Mouse (Mus musculus): ENCODE data around the gene Sgsm3. TPM values are rescaled to one million over a fixed set of nuclear protein-coding genes. Genes with fewer than 3 reads are reported as not detected.
"Not testable (repeated sequence)": the region's sequence is repeated elsewhere in the genome, so short reads cannot be mapped to it uniquely, and the experiment has no call there.

Sgsm3 gene
- 16.4 and 22.1 TPM in 2 replicates for polyA plus RNA-seq (2014; fragmentation: Nextera tagmentation; extraction: Ambion mirVana)

DNA sequence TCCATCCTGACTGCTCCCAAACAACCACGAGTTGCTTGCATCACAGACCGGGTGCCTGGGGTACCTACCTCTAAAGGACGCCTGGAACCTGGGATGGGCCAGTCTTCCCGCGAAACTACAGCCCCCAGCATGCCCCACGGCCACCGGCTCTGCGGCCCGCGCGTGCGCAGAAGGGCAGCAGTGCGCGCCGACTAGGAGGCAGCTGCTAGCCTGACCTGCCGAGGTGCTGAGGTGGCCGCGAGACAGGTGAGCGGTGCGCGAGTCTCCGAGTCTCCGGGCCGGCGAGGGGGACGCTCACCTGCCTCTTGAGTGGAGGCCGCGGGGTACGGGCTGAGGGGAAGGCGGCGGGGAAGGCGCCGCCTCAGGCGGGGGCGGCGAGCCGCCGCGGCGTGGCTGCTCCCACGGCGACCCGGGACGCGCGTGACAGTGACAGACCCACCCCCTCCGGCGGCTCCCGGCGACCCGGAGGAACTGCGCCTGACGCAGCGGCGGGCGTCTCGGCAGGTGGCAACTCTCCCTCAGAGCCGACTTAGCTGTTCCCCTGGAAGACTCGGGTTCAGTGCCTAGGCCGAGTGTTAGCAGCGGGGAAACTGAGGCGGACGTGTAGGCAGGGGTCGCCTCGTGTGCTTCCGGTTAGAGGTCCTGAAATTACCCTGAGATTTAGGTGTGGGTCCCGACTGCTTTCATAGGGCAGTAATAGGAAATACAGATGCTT, at the start of gene Sgsm3:
Gene Sgsm3, plus strand, starts transcription at position 146 of the 715 bp plus-strand sequence.
- peak within 1 kb of the TSS; percentile 91 for H3K4me2 ChIP-seq (ENCODE audit: low read depth, low read length)
- peak within 1 kb of the TSS; percentile 85 for H3K4me3 ChIP-seq (ENCODE audit: low read depth, low read length)
- no peak within 1 kb of the TSS for H3K27ac ChIP-seq (replicated peaks; ENCODE audit: low read depth, low read length)
- no peaks in the 10 kb centered on the region for H3K36me3 ChIP-seq (replicated peaks; ENCODE audit: control insufficient read depth, insufficient read depth, low read depth, low read length)
- H3K4me1 ChIP-seq (ENCODE audit: control insufficient read depth, insufficient read depth, low read length) = no peaks in the 10 kb centered on the region
- no peaks in the 10 kb centered on the region for H3K27me3 ChIP-seq (ENCODE audit: control insufficient read depth, insufficient read depth, low read length)
- 1% methylated on average over 67 of the region's 67 CpGs for WGBS
- ATAC-seq (replicated peaks; ENCODE audit: insufficient number of reproducible peaks, low FRiP score, low TSS enrichment, low read depth) = peak; percentile 76
- DNase-seq (ENCODE audit: low spot score) = peak; percentile 89
- peak within 1 kb of the TSS; percentile 76 for H3K9ac ChIP-seq (replicated peaks; ENCODE audit: low read length)
- no peaks in the 10 kb centered on the region for H3K9me3 ChIP-seq (replicated peaks; ENCODE audit: control insufficient read depth, low read length)

DNA sequence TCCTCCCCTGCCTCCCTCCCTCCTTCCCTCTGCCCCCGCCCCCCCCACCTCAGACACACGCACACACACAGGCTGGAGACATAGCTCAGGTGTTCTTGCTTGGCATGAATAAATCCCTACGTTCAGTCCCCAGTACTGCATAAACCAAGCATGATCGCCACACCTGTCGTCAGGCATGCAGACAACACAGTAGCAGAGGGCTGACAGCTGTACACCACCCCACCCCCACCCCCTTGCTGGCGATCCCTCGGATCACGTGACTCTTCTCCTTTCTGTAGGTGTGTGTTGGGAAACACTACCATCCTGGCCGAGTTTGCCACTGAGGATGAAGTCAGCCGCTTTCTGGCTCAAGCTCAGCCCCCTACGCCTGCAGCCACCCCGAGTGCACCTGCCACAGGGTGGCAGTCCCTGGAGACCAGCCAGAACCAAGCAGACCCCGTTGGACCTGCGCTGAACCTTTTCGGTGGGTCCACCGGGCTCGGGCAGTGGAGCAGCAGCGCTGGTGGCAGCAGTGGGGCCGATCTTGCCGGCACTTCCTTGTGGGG, 48.7 kb upstream of the Sgsm3 start:
- no peak overlapping the region for H3K27ac ChIP-seq (replicated peaks; ENCODE audit: low read depth, low read length)
- 72% methylated on average over 20 of the region's 20 CpGs for WGBS
- peaks cover 9% of the 10 kb centered on the region for H3K36me3 ChIP-seq (replicated peaks; ENCODE audit: control insufficient read depth, insufficient read depth, low read depth, low read length)
- no peak overlapping the region for H3K4me3 ChIP-seq (ENCODE audit: low read depth, low read length)
- no peak overlapping the region for H3K9ac ChIP-seq (replicated peaks; ENCODE audit: low read length)
- H3K4me1 ChIP-seq (ENCODE audit: control insufficient read depth, insufficient read depth, low read length) = no peaks in the 10 kb centered on the region
- H3K27me3 ChIP-seq (ENCODE audit: control insufficient read depth, insufficient read depth, low read length) = no peaks in the 10 kb centered on the region
- H3K9me3 ChIP-seq (replicated peaks; ENCODE audit: control insufficient read depth, low read length) = no peaks in the 10 kb centered on the region
- ATAC-seq (replicated peaks; ENCODE audit: insufficient number of reproducible peaks, low FRiP score, low TSS enrichment, low read depth) (0 out of 2 replicates have a peak, but pooled peaks have one; percentile 30), DNase-seq (ENCODE audit: low spot score) (no peak)
- H3K4me2 ChIP-seq (ENCODE audit: low read depth, low read length) = no peak overlapping the region; the same call in 1 of the 2 replicates

DNA sequence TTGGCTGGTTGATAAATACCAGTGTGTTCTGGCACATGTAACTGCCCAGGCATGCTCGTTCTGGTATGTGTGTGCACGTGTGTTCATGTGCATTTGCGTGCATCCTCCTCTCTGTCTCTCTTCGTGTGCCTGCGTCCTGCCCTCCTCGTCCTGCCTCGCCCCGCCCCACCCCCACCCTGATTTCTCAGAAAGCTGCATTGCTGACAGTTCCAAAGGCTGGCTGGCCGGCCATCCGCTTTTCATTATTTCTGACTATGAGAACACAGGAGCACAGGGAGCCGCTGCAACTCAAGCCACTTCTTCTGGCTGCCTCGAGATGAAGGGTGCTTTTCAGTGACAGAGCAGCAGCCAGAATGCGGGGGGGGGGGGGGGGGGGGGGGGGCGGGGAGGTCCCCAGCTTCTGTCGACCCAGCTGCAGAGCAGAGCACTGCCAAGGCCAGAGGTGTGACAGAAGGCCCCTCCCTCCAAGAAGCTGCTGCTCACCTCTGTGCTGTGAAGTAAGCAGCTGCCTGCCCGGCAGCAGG, 47.5 kb upstream of the Sgsm3 start:
- H3K4me2 ChIP-seq (ENCODE audit: low read depth, low read length) = peak overlapping the region; percentile 16; the same call in 1 of the 2 replicates
- no peaks in the 10 kb centered on the region for H3K27me3 ChIP-seq (ENCODE audit: control insufficient read depth, insufficient read depth, low read length)
- peak; percentile 90 for DNase-seq (ENCODE audit: low spot score)
- no peak overlapping the region for H3K4me3 ChIP-seq (ENCODE audit: low read depth, low read length)
- H3K27ac ChIP-seq (replicated peaks; ENCODE audit: low read depth, low read length) = peak overlapping the region; percentile 47; the same call in 1 of the 2 replicates
- H3K4me1 ChIP-seq (ENCODE audit: control insufficient read depth, insufficient read depth, low read length) = no peaks in the 10 kb centered on the region
- ATAC-seq (replicated peaks; ENCODE audit: insufficient number of reproducible peaks, low FRiP score, low TSS enrichment, low read depth) = peak; percentile 85
- WGBS = 12% methylated on average over 14 of the region's 16 CpGs
- H3K9ac ChIP-seq (replicated peaks; ENCODE audit: low read length) = no peak overlapping the region
- peaks cover 7% of the 10 kb centered on the region for H3K36me3 ChIP-seq (replicated peaks; ENCODE audit: control insufficient read depth, insufficient read depth, low read depth, low read length)
- H3K9me3 ChIP-seq (replicated peaks; ENCODE audit: control insufficient read depth, low read length) = no peaks in the 10 kb centered on the region

DNA sequence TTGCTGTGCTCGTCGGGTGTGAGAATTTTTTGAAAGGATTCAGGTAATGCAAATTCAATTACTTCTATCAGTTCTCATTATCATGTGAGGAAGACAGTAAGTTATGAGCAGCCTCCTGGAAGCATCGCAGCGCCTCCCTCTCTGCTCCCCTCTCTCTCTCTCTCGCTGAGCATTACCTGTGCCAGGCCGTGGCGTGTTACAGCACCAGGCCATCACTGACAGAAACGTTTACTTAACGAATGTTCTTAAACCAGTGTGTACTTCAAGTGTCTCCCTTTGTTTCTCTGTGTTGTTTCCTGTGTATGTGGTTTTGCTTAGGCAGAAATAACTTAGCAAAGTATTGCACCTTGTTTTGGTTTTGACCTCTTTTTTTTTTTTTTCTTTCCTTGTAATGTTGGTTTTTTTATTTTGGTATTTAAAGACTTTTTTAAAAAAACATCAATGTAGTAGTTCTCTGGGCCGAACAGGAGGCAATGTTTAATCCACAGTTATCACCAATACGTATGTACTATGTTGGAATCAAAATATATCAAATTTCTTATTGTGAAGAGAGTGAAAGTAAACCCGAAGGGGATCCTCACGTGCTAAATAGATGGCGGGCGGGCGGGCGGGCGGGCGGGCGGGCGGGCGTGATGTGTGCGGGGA, 46.8 kb upstream of the Sgsm3 start:
- not testable (repeated sequence) for H3K4me2 ChIP-seq (ENCODE audit: low read depth, low read length); DNase-seq (ENCODE audit: low spot score); H3K27me3 ChIP-seq (ENCODE audit: control insufficient read depth, insufficient read depth, low read length); H3K36me3 ChIP-seq (replicated peaks; ENCODE audit: control insufficient read depth, insufficient read depth, low read depth, low read length); ATAC-seq (replicated peaks; ENCODE audit: insufficient number of reproducible peaks, low FRiP score, low TSS enrichment, low read depth); H3K9me3 ChIP-seq (replicated peaks; ENCODE audit: control insufficient read depth, low read length); H3K4me1 ChIP-seq (ENCODE audit: control insufficient read depth, insufficient read depth, low read length); H3K9ac ChIP-seq (replicated peaks; ENCODE audit: low read length); H3K4me3 ChIP-seq (ENCODE audit: low read depth, low read length)
- H3K27ac ChIP-seq (replicated peaks; ENCODE audit: low read depth, low read length) = peak overlapping the region; percentile 47
- 85% methylated on average over 23 of the region's 23 CpGs for WGBS

DNA sequence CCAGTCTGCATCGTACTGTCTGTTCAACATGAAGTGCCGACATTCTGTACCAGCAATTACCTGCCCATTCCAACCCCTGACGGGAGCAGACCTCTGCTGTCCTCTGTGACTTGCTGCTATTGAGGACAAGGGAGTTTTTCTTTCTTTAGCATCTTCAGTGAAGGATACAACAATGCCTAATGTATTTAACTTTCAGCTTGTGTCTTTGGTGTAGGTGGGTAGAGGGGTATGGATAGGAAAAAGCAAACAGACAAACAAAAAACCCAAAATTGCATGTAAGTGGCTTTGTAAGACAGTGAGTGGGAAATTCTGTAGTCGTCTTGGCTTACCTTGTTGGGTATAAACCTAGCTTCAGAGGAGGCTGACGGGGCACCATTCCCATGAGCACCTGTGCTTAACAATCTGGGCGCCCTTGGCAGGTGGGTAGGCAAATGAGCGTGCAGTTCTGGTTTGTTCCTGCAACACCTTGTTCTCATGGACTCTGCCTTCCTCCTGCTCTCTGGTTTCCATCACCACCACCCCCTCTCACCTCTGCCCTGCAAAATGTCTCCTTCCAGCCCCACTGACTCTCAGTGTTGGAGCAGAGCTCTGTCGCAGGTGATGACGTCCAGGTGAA, 46.1 kb upstream of the Sgsm3 start:
- Histone ChIP-seq H3K9ac (replicated peaks; ENCODE audit: low read length) (no peak overlapping the region), H3K36me3 (replicated peaks; ENCODE audit: control insufficient read depth, insufficient read depth, low read depth, low read length) (peaks cover 7% of the 10 kb centered on the region), H3K27me3 (ENCODE audit: control insufficient read depth, insufficient read depth, low read length) (no peaks in the 10 kb centered on the region), H3K4me3 (ENCODE audit: low read depth, low read length) (no peak overlapping the region), H3K4me1 (ENCODE audit: control insufficient read depth, insufficient read depth, low read length) (no peaks in the 10 kb centered on the region), H3K4me2 (ENCODE audit: low read depth, low read length) (no peak overlapping the region), H3K27ac (replicated peaks; ENCODE audit: low read depth, low read length) (no peak overlapping the region), H3K9me3 (replicated peaks; ENCODE audit: control insufficient read depth, low read length) (no peaks in the 10 kb centered on the region)
- 89% methylated on average over 9 of the region's 9 CpGs for WGBS
- ATAC-seq (replicated peaks; ENCODE audit: insufficient number of reproducible peaks, low FRiP score, low TSS enrichment, low read depth) (no peak), DNase-seq (ENCODE audit: low spot score) (no peak)

DNA sequence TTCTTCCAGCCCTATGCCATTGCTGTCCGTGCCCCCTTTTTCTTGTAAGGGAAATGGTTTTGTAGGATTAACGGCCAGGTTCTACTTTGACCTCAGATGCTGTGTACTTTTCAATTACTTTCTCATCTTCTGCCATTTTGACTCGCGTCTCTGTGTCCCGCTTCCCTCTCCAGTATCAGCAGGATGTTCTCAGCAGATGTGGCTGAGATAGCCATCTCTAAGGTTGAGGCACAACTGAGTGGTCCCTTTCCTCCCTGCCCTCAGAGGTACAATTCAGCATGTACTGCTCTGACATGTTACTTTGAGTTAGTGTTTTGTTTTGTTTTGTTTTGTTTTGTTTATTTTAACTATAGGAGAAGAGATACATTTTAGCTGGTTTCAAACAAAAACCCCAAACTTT, 42.7 kb upstream of the Sgsm3 start:
- Histone ChIP-seq H3K4me1 (ENCODE audit: control insufficient read depth, insufficient read depth, low read length) (no peaks in the 10 kb centered on the region), H3K9me3 (replicated peaks; ENCODE audit: control insufficient read depth, low read length) (no peaks in the 10 kb centered on the region), H3K36me3 (replicated peaks; ENCODE audit: control insufficient read depth, insufficient read depth, low read depth, low read length) (no peaks in the 10 kb centered on the region), H3K27me3 (ENCODE audit: control insufficient read depth, insufficient read depth, low read length) (no peaks in the 10 kb centered on the region), H3K4me3 (ENCODE audit: low read depth, low read length) (no peak overlapping the region), H3K4me2 (ENCODE audit: low read depth, low read length) (no peak overlapping the region), H3K27ac (replicated peaks; ENCODE audit: low read depth, low read length) (no peak overlapping the region), H3K9ac (replicated peaks; ENCODE audit: low read length) (no peak overlapping the region)
- 88% methylated on average over 5 of the region's 5 CpGs for WGBS
- ATAC-seq (replicated peaks; ENCODE audit: insufficient number of reproducible peaks, low FRiP score, low TSS enrichment, low read depth) (no peak), DNase-seq (ENCODE audit: low spot score) (no peak)

DNA sequence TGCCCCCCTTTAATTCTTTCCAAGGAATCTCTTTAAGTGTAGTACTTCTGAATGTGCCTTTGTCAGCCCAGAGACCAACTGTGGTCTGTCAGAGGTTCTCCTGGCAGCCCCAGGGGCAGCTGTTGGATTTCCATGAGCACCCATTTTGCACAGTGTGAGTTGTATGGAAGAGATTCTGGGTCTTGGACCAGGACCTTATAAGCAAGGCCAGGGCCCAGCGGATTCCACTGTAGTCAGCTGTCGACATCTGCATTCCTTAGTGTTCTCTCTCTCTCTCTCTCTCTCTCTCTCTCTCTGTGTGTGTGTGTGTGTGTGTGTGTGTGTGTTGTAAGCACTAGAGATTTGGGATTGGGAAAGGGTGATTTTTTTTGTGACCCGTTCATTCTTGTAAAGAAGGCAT, 40.9 kb upstream of the Sgsm3 start:
- 78% methylated on average over 3 of the region's 3 CpGs for WGBS
- Histone ChIP-seq H3K9ac (replicated peaks; ENCODE audit: low read length) (no peak overlapping the region), H3K27ac (replicated peaks; ENCODE audit: low read depth, low read length) (no peak overlapping the region), H3K4me2 (ENCODE audit: low read depth, low read length) (no peak overlapping the region), H3K36me3 (replicated peaks; ENCODE audit: control insufficient read depth, insufficient read depth, low read depth, low read length) (no peaks in the 10 kb centered on the region), H3K4me1 (ENCODE audit: control insufficient read depth, insufficient read depth, low read length) (no peaks in the 10 kb centered on the region), H3K4me3 (ENCODE audit: low read depth, low read length) (no peak overlapping the region), H3K9me3 (replicated peaks; ENCODE audit: control insufficient read depth, low read length) (no peaks in the 10 kb centered on the region), H3K27me3 (ENCODE audit: control insufficient read depth, insufficient read depth, low read length) (no peaks in the 10 kb centered on the region)
- ATAC-seq (replicated peaks; ENCODE audit: insufficient number of reproducible peaks, low FRiP score, low TSS enrichment, low read depth) = no peak
- DNase-seq (ENCODE audit: low spot score) = no peak

Data from embryonic facial prominence, embryonic 11.5 days (tissue).